Mouse (Mus musculus) neural tube, embryonic 10.5 days (tissue): ENCODE measurements at regions not wholly inside any gene's neighbourhood (a gene's known extent, or its start where the extent isn't known, plus 50 kb on each side); places are given as distances from the start of the nearest gene placed in this dataset.

Source experiments
- DNase-seq: peaks from one replicate; pipeline ENCODE4 v3.0.0-alpha.2; 2017; ENCODE audit warnings: low spot score; ENCODE audit errors: extremely low spot score

- no peak for DNase-seq
Measured at GRCm38 (mm10) chr4:140463296-140463695, 202.5 kb downstream of the Arhgef10l start.

GRCm38 (mm10) chr4:140461317-140461716 is 204.5 kb downstream of the Arhgef10l start:
- no peak for DNase-seq

- no peak for DNase-seq
Measured at GRCm38 (mm10) chr4:140449062-140449461, 202.5 kb upstream of the Igsf21 start.

- DNase-seq, result no peak
Measured at GRCm38 (mm10) chr4:140446455-140446854, 199.9 kb upstream of the Igsf21 start.

GRCm38 (mm10) chr4:140445931-140446330 is 199.3 kb upstream of the Igsf21 start:
- DNase-seq, result no peak

GRCm38 (mm10) chr4:140443221-140443620 is 196.6 kb upstream of the Igsf21 start:
- DNase-seq, result no peak

GRCm38 (mm10) chr4:140441805-140442204 is 195.2 kb upstream of the Igsf21 start:
- DNase-seq, result no peak

- peak; percentile 73 for DNase-seq
Measured at GRCm38 (mm10) chr4:140439856-140440255, 193.3 kb upstream of the Igsf21 start.

- DNase-seq, result no peak
Measured at GRCm38 (mm10) chr4:140436030-140436429, 189.4 kb upstream of the Igsf21 start.

- DNase-seq, result no peak
Measured at GRCm38 (mm10) chr4:140433744-140434542, 187.4 kb upstream of the Igsf21 start.

- DNase-seq, result no peak
Measured at GRCm38 (mm10) chr4:140432101-140432500, 185.5 kb upstream of the Igsf21 start.

- no peak for DNase-seq
Measured at GRCm38 (mm10) chr4:140427039-140427438, 180.5 kb upstream of the Igsf21 start.

- no peak for DNase-seq
Measured at GRCm38 (mm10) chr4:140423791-140424190, 177.2 kb upstream of the Igsf21 start.

- DNase-seq, result no peak
Measured at GRCm38 (mm10) chr4:140421926-140422585, 175.5 kb upstream of the Igsf21 start.

GRCm38 (mm10) chr4:140419720-140420412 is 173.3 kb upstream of the Igsf21 start:
- no peak for DNase-seq

GRCm38 (mm10) chr4:140412312-140412930 is 165.8 kb upstream of the Igsf21 start:
- DNase-seq, result no peak

GRCm38 (mm10) chr4:140408446-140408845 is 161.9 kb upstream of the Igsf21 start:
- no peak for DNase-seq

- no peak for DNase-seq
Measured at GRCm38 (mm10) chr4:140406913-140407312, 160.3 kb upstream of the Igsf21 start.

- DNase-seq, result peak; percentile 61
Measured at GRCm38 (mm10) chr4:140405993-140406881, 159.7 kb upstream of the Igsf21 start.

GRCm38 (mm10) chr4:140405427-140405826 is 158.8 kb upstream of the Igsf21 start:
- no peak for DNase-seq

GRCm38 (mm10) chr4:140403128-140403527 is 156.5 kb upstream of the Igsf21 start:
- DNase-seq, result no peak
